Mouse (Mus musculus) kidney, embryonic 14.5 days (tissue): ENCODE measurements at regions not wholly inside any gene's neighbourhood (a gene's known extent, or its start where the extent isn't known, plus 50 kb on each side); places are given as distances from the start of the nearest gene placed in this dataset.

Experiments
- ATAC-seq: fragments of 200-750 bp; cut with Nextera tagmentation; 2 replicates; pipeline ENCODE4 v1.8.0; 2017; ENCODE audit warnings: moderate number of reproducible peaks, mild to moderate bottlenecking, moderate TSS enrichment, moderate library complexity; ENCODE audit not compliant: low FRiP score, low TSS enrichment
- H3K27ac ChIP-seq: fragments of 300-500 bp; sonication (generic); 2 replicates; pipeline ENCODE4 v1.5.1; 2014; ENCODE audit warnings: low read depth, mild to moderate bottlenecking, low read length, moderate library complexity, mixed read lengths
- H3K27me3 ChIP-seq: fragments of 300-500 bp; sonication (generic); 2 replicates; pipeline ENCODE4 v1.6.1; 2014; ENCODE audit warnings: mild to moderate bottlenecking, low read length; ENCODE audit not compliant: control insufficient read depth, insufficient read depth
- H3K36me3 ChIP-seq: fragments of 300-500 bp; sonication (generic); 2 replicates; pipeline ENCODE4 v1.6.1; 2014; ENCODE audit warnings: low read length, mixed read lengths; ENCODE audit not compliant: control insufficient read depth, insufficient read depth
- H3K4me1 ChIP-seq: fragments of 300-500 bp; sonication (generic); 2 replicates; pipeline ENCODE4 v1.6.1; 2014; ENCODE audit warnings: low read length, mixed read lengths; ENCODE audit not compliant: control insufficient read depth, insufficient read depth
- H3K4me2 ChIP-seq: fragments of 300-500 bp; sonication (generic); replicated peaks from 2 replicates; pipeline ENCODE4 v1.6.1; 2014; ENCODE audit warnings: low read depth, mild to moderate bottlenecking, low read length
- H3K4me3 ChIP-seq: fragments of 300-500 bp; sonication (generic); 2 replicates; pipeline ENCODE4 v1.5.1; 2014; ENCODE audit warnings: mild to moderate bottlenecking, low read length
- H3K9ac ChIP-seq: fragments of 300-500 bp; sonication (generic); 2 replicates; pipeline ENCODE4 v1.6.1; 2014; ENCODE audit warnings: low read depth, mild to moderate bottlenecking, low read length, moderate library complexity
- H3K9me3 ChIP-seq: fragments of 300-500 bp; sonication (generic); 2 replicates; pipeline ENCODE4 v1.6.1; 2016; ENCODE audit warnings: low read length; ENCODE audit not compliant: control insufficient read depth
- WGBS: fragments of 180-500 bp; shearing (Covaris S2); extraction: QIAGEN DNeasy Blood & Tissue Kit; methylation state at CpG from one replicate; pipeline ENCODE4 v1.1.7; 2014; 5-methylcytosine and 5-hydroxymethylcytosine counted together

GRCm38 (mm10) chr17:45879478-45880250 is 146.0 kb upstream of the 1600014C23Rik start:
- ATAC-seq, result no peak; the same call in 1 of the 2 replicates

GRCm38 (mm10) chr17:45878394-45878793 is 144.8 kb upstream of the 1600014C23Rik start:
- Histone ChIP-seq H3K9me3 (0 out of 2 replicates have a peak, but pooled peaks cover 3% of the 10 kb centered on the region), H3K4me2 (no peak overlapping the region), H3K4me3 (no peak overlapping the region), H3K27ac (no peak overlapping the region), H3K36me3 (no peaks in the 10 kb centered on the region), H3K9ac (no peak overlapping the region), H3K27me3 (peaks cover 13% of the 10 kb centered on the region), H3K4me1 (peaks cover 11% of the 10 kb centered on the region; the same call in 1 of the 2 replicates)
- 89% methylated on average over 6 of the region's 6 CpGs for WGBS
- no peak for ATAC-seq

More at GRCm38 (mm10) chr17:45879478-45880250, 146.0 kb upstream of the 1600014C23Rik start:
- Histone ChIP-seq H3K27ac (no peak overlapping the region), H3K4me1 (no peaks in the 10 kb centered on the region; the same call in 1 of the 2 replicates), H3K4me2 (no peak overlapping the region), H3K27me3 (peaks cover 3% of the 10 kb centered on the region), H3K36me3 (no peaks in the 10 kb centered on the region), H3K4me3 (no peak overlapping the region), H3K9ac (no peak overlapping the region), H3K9me3 (0 out of 2 replicates have a peak, but pooled peaks cover 3% of the 10 kb centered on the region)
- 55% methylated on average over 6 of the region's 6 CpGs for WGBS

GRCm38 (mm10) chr17:45875325-45875724 is 141.7 kb upstream of the 1600014C23Rik start:
- peaks cover 26% of the 10 kb centered on the region for H3K4me1 ChIP-seq
- H3K9ac ChIP-seq, result no peak overlapping the region
- no peak overlapping the region for H3K4me2 ChIP-seq
- no peak overlapping the region for H3K27ac ChIP-seq
- ATAC-seq, result no peak
- 0 out of 2 replicates have a peak, but pooled peaks cover 3% of the 10 kb centered on the region for H3K9me3 ChIP-seq
- no peaks in the 10 kb centered on the region for H3K36me3 ChIP-seq
- H3K27me3 ChIP-seq, result peaks cover 17% of the 10 kb centered on the region
- 86% methylated on average over 8 of the region's 8 CpGs for WGBS
- no peak overlapping the region for H3K4me3 ChIP-seq

- Histone ChIP-seq H3K9me3 (0 out of 2 replicates have a peak, but pooled peaks cover 3% of the 10 kb centered on the region), H3K4me3 (no peak overlapping the region), H3K36me3 (no peaks in the 10 kb centered on the region), H3K9ac (no peak overlapping the region), H3K27ac (no peak overlapping the region), H3K4me2 (peak overlapping the region; percentile 31), H3K27me3 (peaks cover 17% of the 10 kb centered on the region), H3K4me1 (peaks cover 29% of the 10 kb centered on the region)
- ATAC-seq, result no peak
- 15% methylated on average over 8 of the region's 8 CpGs for WGBS
Measured at GRCm38 (mm10) chr17:45873996-45874395, 140.4 kb upstream of the 1600014C23Rik start.

GRCm38 (mm10) chr17:45873200-45873955 is 139.7 kb upstream of the 1600014C23Rik start:
- ATAC-seq, result peak; percentile 58
- 2% methylated on average over 21 of the region's 21 CpGs for WGBS
- Histone ChIP-seq H3K27ac (no peak overlapping the region), H3K4me3 (no peak overlapping the region), H3K4me1 (peaks cover 29% of the 10 kb centered on the region), H3K9ac (no peak overlapping the region), H3K4me2 (peak overlapping the region; percentile 31), H3K27me3 (peaks cover 17% of the 10 kb centered on the region), H3K36me3 (no peaks in the 10 kb centered on the region), H3K9me3 (0 out of 2 replicates have a peak, but pooled peaks cover 1% of the 10 kb centered on the region)

GRCm38 (mm10) chr17:45871666-45872653 is 138.3 kb upstream of the 1600014C23Rik start:
- Histone ChIP-seq H3K9ac (no peak overlapping the region), H3K36me3 (no peaks in the 10 kb centered on the region), H3K9me3 (no peaks in the 10 kb centered on the region), H3K27ac (peak overlapping the region; percentile 42; the same call in 1 of the 2 replicates), H3K4me3 (no peak overlapping the region), H3K4me1 (peaks cover 29% of the 10 kb centered on the region), H3K4me2 (no peak overlapping the region), H3K27me3 (peaks cover 17% of the 10 kb centered on the region)
- no peak for ATAC-seq
- WGBS, result 38% methylated on average over 22 of the region's 22 CpGs

GRCm38 (mm10) chr17:45871067-45871466 is 137.4 kb upstream of the 1600014C23Rik start:
- H3K27me3 ChIP-seq, result peaks cover 17% of the 10 kb centered on the region
- WGBS, result 84% methylated on average over 9 of the region's 9 CpGs

More at GRCm38 (mm10) chr17:45871067-45871466, 137.4 kb upstream of the 1600014C23Rik start:
- no peak for ATAC-seq
- H3K27ac ChIP-seq, result no peak overlapping the region
- no peaks in the 10 kb centered on the region for H3K36me3 ChIP-seq
- peaks cover 36% of the 10 kb centered on the region for H3K4me1 ChIP-seq
- no peak overlapping the region for H3K9ac ChIP-seq
- H3K9me3 ChIP-seq, result no peaks in the 10 kb centered on the region
- no peak overlapping the region for H3K4me2 ChIP-seq
- no peak overlapping the region for H3K4me3 ChIP-seq
